Mouse (Mus musculus): ENCODE data around the gene Rims1.

DNA sequence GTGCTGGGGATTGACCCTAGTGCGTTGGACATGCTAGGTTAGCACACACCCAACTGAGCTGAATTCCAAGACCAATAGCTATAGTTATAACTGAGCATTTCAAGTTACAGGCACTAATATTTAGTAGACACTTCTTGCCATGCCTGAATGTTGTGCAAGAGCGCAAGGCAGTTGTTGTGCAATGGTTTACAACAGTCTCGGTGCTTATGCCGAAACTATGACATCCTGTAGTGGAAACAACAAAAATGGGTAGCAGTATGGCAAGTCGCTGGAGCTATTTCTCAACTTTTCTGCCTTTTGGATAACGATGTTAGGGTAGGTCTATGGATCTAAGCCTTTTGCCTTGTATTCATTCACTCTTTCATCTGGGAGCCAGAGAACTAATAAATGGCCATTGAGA is 68.3 kb downstream of the Rims1 start:
- TF ChIP-seq GATA1 (IDR thresholded peaks at IDR 0.05; ENCODE audit: borderline replicate concordance, low read length) (no peak), FLI1 (IDR thresholded peaks at IDR 0.05; ENCODE audit: low read length) (no peak)
